Mouse (Mus musculus): Measurements from ENCODE around the gene 2210010C04Rik.
"Not testable (repeated sequence)": the region's sequence is repeated elsewhere in the genome, so short reads cannot be mapped to it uniquely, and the experiment has no call there.

Gene 2210010C04Rik

GRCm38 (mm10) chr6:41019140-41019539 is 16.2 kb downstream of the 2210010C04Rik start:
- DNase-seq (ENCODE audit: low read depth, low spot score): no peak

GRCm38 (mm10) chr6:41018629-41019028 is 16.7 kb downstream of the 2210010C04Rik start:
- no peak for DNase-seq (ENCODE audit: low read depth, low spot score)

DNA sequence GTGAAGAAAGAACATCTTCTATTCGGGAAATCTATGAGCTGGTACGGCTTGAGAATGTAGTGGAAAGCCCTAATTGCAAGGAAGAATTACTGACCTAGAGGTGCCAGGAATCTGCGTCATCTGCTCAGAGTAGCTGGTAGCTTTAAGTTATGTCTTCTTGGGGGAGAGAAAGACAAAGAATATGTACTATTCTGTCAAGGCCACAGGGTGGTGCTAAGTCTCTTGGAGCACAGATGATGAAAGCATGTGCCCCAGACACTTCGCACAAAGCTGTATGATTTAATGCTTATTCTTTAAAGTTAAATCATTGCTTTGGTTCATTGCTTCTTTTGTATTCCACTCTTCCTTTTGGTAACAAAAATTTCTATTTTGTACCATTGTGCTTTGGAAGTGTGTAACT is 20.2 kb downstream of the 2210010C04Rik start:
- no peak for DNase-seq (ENCODE audit: low read depth, low spot score)

- DNase-seq (ENCODE audit: low read depth, low spot score): not testable (repeated sequence)
These were observed 35.9 kb downstream of the 2210010C04Rik start, which contains the start of gene Gm2663 for GRCm38 (mm10) chr6:40999379-40999778. Gm2663 (minus strand) TSS chr6:40999479.

Data from telencephalon, adult 2 months (tissue).